Mouse (Mus musculus): ENCODE measurements around the gene Phlda3. TPM values are rescaled to one million over a fixed set of nuclear protein-coding genes. Genes with fewer than 3 reads are reported as not detected.

Gene Phlda3
- polyA plus RNA-seq, 1 experiment from 2014 or later = 22.6 TPM

GRCm38 (mm10) chr1:135792143-135792939 lies 26.4 kb downstream of the Phlda3 start:
- no peaks in the 10 kb centered on the region for H3K9me3 ChIP-seq (ENCODE audit: control insufficient read depth, low read length)
- H3K4me2 ChIP-seq (ENCODE audit: low read depth) = no peak overlapping the region
- H3K4me3 ChIP-seq (ENCODE audit: low read depth, low read length) = no peak overlapping the region
- DNase-seq (ENCODE audit: low spot score) (no peak), ATAC-seq (ENCODE audit: insufficient read depth, low FRiP score, low TSS enrichment) (no peak)
- no peak overlapping the region for H3K9ac ChIP-seq (ENCODE audit: low read length)
- no peaks in the 10 kb centered on the region for H3K36me3 ChIP-seq (ENCODE audit: control insufficient read depth, insufficient read depth, low read length)
- no peaks in the 10 kb centered on the region for H3K27me3 ChIP-seq (ENCODE audit: control insufficient read depth, insufficient read depth, low read length)
- H3K4me1 ChIP-seq (ENCODE audit: control insufficient read depth, insufficient read depth, low read length) = 0 out of 2 replicates have a peak, but pooled peaks cover 2% of the 10 kb centered on the region
- H3K27ac ChIP-seq (ENCODE audit: low read depth, low read length) = no peak overlapping the region
- 67% methylated on average over 13 of the region's 13 CpGs for WGBS

DNA sequence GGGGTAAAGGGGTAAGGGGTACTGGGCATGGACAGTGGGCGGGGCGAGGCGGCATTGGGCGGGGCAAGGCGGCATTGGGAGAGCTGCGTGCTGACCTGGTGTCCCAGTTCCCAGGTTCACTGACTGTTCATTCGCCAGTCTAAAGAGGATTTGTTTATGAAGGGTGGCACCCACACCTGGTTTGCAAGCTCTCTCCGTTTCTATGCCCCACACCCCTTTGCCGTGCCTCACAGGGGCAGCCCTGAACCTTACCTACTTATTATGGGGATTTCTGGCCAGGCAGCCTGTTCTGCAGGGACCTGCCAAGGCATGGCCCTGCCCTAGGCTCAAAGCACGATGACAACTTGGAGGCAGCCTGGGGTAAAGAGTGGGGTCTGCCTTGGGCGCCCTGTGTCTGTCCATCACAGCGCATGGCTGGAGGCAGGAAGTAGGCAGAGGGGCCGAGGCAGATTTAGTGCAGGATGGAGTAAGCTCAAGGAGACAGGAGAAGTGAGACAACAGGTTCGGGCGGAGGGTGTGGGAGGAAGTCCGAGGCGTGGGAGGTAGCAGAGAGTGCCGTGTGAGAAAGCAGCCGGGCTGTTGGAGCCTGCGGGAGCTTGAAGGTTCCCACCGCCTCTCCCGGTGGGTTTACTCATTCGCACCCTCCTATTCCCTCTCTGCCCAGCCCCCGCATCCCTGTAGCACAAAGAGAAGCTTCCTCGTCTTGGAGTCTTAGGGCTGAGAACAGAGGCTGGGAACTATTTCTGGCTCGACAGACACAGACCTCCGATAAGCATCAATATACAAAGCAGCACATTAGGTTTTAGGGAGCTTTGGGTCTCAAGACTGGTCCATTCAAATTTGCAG lies 27.7 kb downstream of the Phlda3 start:
- ATAC-seq (ENCODE audit: insufficient read depth, low FRiP score, low TSS enrichment) (no peak), DNase-seq (ENCODE audit: low spot score) (no peak)
- H3K27ac ChIP-seq (ENCODE audit: low read depth, low read length) = no peak overlapping the region
- H3K9ac ChIP-seq (ENCODE audit: low read length) = peak overlapping the region; percentile 41; the same call in 1 of the 2 replicates
- peak overlapping the region; percentile 28 for H3K4me2 ChIP-seq (ENCODE audit: low read depth)
- WGBS = 12% methylated on average over 27 of the region's 27 CpGs
- H3K9me3 ChIP-seq (ENCODE audit: control insufficient read depth, low read length) = no peaks in the 10 kb centered on the region
- no peaks in the 10 kb centered on the region for H3K36me3 ChIP-seq (ENCODE audit: control insufficient read depth, insufficient read depth, low read length)
- H3K4me1 ChIP-seq (ENCODE audit: control insufficient read depth, insufficient read depth, low read length) = 0 out of 2 replicates have a peak, but pooled peaks cover 2% of the 10 kb centered on the region
- H3K27me3 ChIP-seq (ENCODE audit: control insufficient read depth, insufficient read depth, low read length) = no peaks in the 10 kb centered on the region
- H3K4me3 ChIP-seq (ENCODE audit: low read depth, low read length) = no peak overlapping the region

GRCm38 (mm10) chr1:135794216-135795134 lies 28.6 kb downstream of the Phlda3 start:
- H3K36me3 ChIP-seq (ENCODE audit: control insufficient read depth, insufficient read depth, low read length) = no peaks in the 10 kb centered on the region
- no peak for ATAC-seq (ENCODE audit: insufficient read depth, low FRiP score, low TSS enrichment)
- H3K4me3 ChIP-seq (ENCODE audit: low read depth, low read length) = no peak overlapping the region
- peak overlapping the region; percentile 28 for H3K4me2 ChIP-seq (ENCODE audit: low read depth)
- no peak overlapping the region for H3K27ac ChIP-seq (ENCODE audit: low read depth, low read length)
- no peaks in the 10 kb centered on the region for H3K9me3 ChIP-seq (ENCODE audit: control insufficient read depth, low read length)
- DNase-seq (ENCODE audit: low spot score) = no peak
- H3K9ac ChIP-seq (ENCODE audit: low read length) = no peak overlapping the region
- H3K27me3 ChIP-seq (ENCODE audit: control insufficient read depth, insufficient read depth, low read length) = no peaks in the 10 kb centered on the region
- H3K4me1 ChIP-seq (ENCODE audit: control insufficient read depth, insufficient read depth, low read length) = 0 out of 2 replicates have a peak, but pooled peaks cover 2% of the 10 kb centered on the region
- WGBS = 51% methylated on average over 20 of the region's 20 CpGs

DNA sequence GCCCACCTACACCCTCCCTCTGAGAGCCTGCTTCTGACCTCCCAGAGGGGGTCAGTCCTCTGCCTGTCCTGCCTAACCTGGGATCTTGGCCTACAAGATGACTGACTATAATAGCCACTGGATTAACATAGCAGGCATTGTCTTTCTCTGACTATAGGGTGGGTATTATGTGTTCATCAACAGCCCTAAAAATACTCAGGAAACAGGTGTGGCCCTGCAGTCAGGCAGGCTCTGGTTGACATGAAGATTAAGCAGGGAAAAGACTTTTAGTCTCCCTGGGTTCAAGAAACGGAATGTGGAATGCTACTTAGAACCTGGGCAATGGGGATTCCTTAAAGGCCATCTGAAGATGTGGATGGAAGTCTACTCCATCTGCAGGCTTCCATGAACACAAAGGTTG lies 32.6 kb downstream of the Phlda3 start:
- H3K27me3 ChIP-seq (ENCODE audit: control insufficient read depth, insufficient read depth, low read length) = no peaks in the 10 kb centered on the region
- H3K9ac ChIP-seq (ENCODE audit: low read length) = no peak overlapping the region
- H3K27ac ChIP-seq (ENCODE audit: low read depth, low read length) = no peak overlapping the region
- H3K36me3 ChIP-seq (ENCODE audit: control insufficient read depth, insufficient read depth, low read length) = no peaks in the 10 kb centered on the region
- 0 out of 2 replicates have a peak, but pooled peaks cover 1% of the 10 kb centered on the region for H3K4me1 ChIP-seq (ENCODE audit: control insufficient read depth, insufficient read depth, low read length)
- DNase-seq (ENCODE audit: low spot score) (no peak), ATAC-seq (ENCODE audit: insufficient read depth, low FRiP score, low TSS enrichment) (no peak)
- H3K4me2 ChIP-seq (ENCODE audit: low read depth) = no peak overlapping the region
- 88% methylated on average over 1 of the region's 1 CpGs for WGBS
- H3K9me3 ChIP-seq (ENCODE audit: control insufficient read depth, low read length) = no peaks in the 10 kb centered on the region
- H3K4me3 ChIP-seq (ENCODE audit: low read depth, low read length) = no peak overlapping the region

DNA sequence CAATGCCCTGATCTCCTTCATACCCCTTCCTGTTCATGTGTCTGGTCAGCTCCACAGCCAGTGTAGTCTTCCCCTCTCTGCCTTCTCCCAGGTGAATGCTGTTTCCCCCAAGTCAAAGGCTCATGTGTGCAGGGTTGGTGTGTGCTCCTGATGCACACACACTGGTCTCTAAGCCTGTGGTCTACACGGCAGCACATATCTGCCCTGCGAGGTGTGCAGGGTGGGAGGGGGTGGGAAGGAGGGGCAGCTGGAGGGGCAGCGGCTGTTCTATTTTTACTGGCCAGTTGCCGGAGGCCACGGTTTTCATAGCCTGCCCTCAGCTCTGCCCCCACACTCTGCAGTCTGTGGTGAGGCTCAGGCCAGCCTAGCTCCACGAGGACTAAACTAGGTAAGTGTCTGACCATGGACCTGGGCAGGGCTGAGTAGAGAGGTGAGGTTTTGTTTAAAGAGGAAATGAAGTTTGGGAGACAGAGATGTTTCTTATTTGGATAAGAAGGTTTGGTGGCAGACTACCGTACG lies 33.2 kb downstream of the Phlda3 start:
- WGBS = 60% methylated on average over 8 of the region's 8 CpGs
- DNase-seq (ENCODE audit: low spot score) = no peak
- H3K9ac ChIP-seq (ENCODE audit: low read length) = no peak overlapping the region
- no peaks in the 10 kb centered on the region for H3K9me3 ChIP-seq (ENCODE audit: control insufficient read depth, low read length)
- H3K4me1 ChIP-seq (ENCODE audit: control insufficient read depth, insufficient read depth, low read length) = no peaks in the 10 kb centered on the region
- H3K36me3 ChIP-seq (ENCODE audit: control insufficient read depth, insufficient read depth, low read length) = no peaks in the 10 kb centered on the region
- no peaks in the 10 kb centered on the region for H3K27me3 ChIP-seq (ENCODE audit: control insufficient read depth, insufficient read depth, low read length)
- H3K4me3 ChIP-seq (ENCODE audit: low read depth, low read length) = no peak overlapping the region
- no peak overlapping the region for H3K4me2 ChIP-seq (ENCODE audit: low read depth)
- no peak overlapping the region for H3K27ac ChIP-seq (ENCODE audit: low read depth, low read length)
- no peak for ATAC-seq (ENCODE audit: insufficient read depth, low FRiP score, low TSS enrichment)

GRCm38 (mm10) chr1:135800192-135800950 lies 34.5 kb downstream of the Phlda3 start:
- Histone ChIP-seq H3K4me1 (ENCODE audit: control insufficient read depth, insufficient read depth, low read length) (no peaks in the 10 kb centered on the region), H3K36me3 (ENCODE audit: control insufficient read depth, insufficient read depth, low read length) (no peaks in the 10 kb centered on the region), H3K27ac (ENCODE audit: low read depth, low read length) (no peak overlapping the region), H3K4me3 (ENCODE audit: low read depth, low read length) (no peak overlapping the region), H3K27me3 (ENCODE audit: control insufficient read depth, insufficient read depth, low read length) (no peaks in the 10 kb centered on the region), H3K9ac (ENCODE audit: low read length) (no peak overlapping the region), H3K4me2 (ENCODE audit: low read depth) (no peak overlapping the region), H3K9me3 (ENCODE audit: control insufficient read depth, low read length) (no peaks in the 10 kb centered on the region)
- ATAC-seq (ENCODE audit: insufficient read depth, low FRiP score, low TSS enrichment) = no peak
- 53% methylated on average over 8 of the region's 8 CpGs for WGBS
- no peak for DNase-seq (ENCODE audit: low spot score)

- Histone ChIP-seq H3K27ac (ENCODE audit: low read depth, low read length) (no peak overlapping the region), H3K36me3 (ENCODE audit: control insufficient read depth, insufficient read depth, low read length) (no peaks in the 10 kb centered on the region), H3K4me1 (ENCODE audit: control insufficient read depth, insufficient read depth, low read length) (no peaks in the 10 kb centered on the region), H3K27me3 (ENCODE audit: control insufficient read depth, insufficient read depth, low read length) (no peaks in the 10 kb centered on the region), H3K9me3 (ENCODE audit: control insufficient read depth, low read length) (no peaks in the 10 kb centered on the region), H3K4me3 (ENCODE audit: low read depth, low read length) (no peak overlapping the region), H3K4me2 (ENCODE audit: low read depth) (no peak overlapping the region), H3K9ac (ENCODE audit: low read length) (no peak overlapping the region)
- 27% methylated on average over 10 of the region's 10 CpGs for WGBS
- DNase-seq (ENCODE audit: low spot score) (no peak), ATAC-seq (ENCODE audit: insufficient read depth, low FRiP score, low TSS enrichment) (no peak)
Measured at GRCm38 (mm10) chr1:135807546-135807945, 41.6 kb downstream of the Phlda3 start.

All from neural tube, embryonic 11.5 days (tissue).